Mouse (Mus musculus) layer of hippocampus, adult 11-12 months (tissue): Measurements from ENCODE around the gene Ccdc124.
"Not testable (repeated sequence)": the region's sequence is repeated elsewhere in the genome, so short reads cannot be mapped to it uniquely, and the experiment has no call there.

Experiments
- DNase-seq: peaks from one replicate; pipeline ENCODE4 v3.0.0; 2022; ENCODE audit warnings: low spot score

Ccdc124 gene

GRCm38 (mm10) chr8:70845108-70845507 lies 28.6 kb downstream of the Ccdc124 start:
- DNase-seq, result no peak

- peak; percentile 92 for DNase-seq
Observed at GRCm38 (mm10) chr8:70844523-70844922, 29.2 kb downstream of the Ccdc124 start.

GRCm38 (mm10) chr8:70843941-70844340 lies 29.8 kb downstream of the Ccdc124 start:
- no peak for DNase-seq

GRCm38 (mm10) chr8:70843214-70843773 lies 30.4 kb downstream of the Ccdc124 start:
- DNase-seq, result no peak

GRCm38 (mm10) chr8:70842484-70842883 lies 31.3 kb downstream of the Ccdc124 start:
- DNase-seq, result no peak

GRCm38 (mm10) chr8:70841147-70842072 lies 32.3 kb downstream of the Ccdc124 start:
- peak; percentile 93 for DNase-seq

- DNase-seq, result no peak
Observed at GRCm38 (mm10) chr8:70840590-70840989, 33.1 kb downstream of the Ccdc124 start.

- DNase-seq, result peak; percentile 100
Observed at GRCm38 (mm10) chr8:70839408-70840351, 34.1 kb downstream of the Ccdc124 start, which contains the start of gene Arrdc2. Gene Arrdc2, minus strand, starts transcription at chr8:70839720.

GRCm38 (mm10) chr8:70838654-70839407 lies 34.9 kb downstream of the Ccdc124 start:
- DNase-seq, result no peak

- no peak for DNase-seq
Observed at GRCm38 (mm10) chr8:70836666-70837065, 37.1 kb downstream of the Ccdc124 start.

- DNase-seq, result no peak
Observed at GRCm38 (mm10) chr8:70834071-70834470, 39.7 kb downstream of the Ccdc124 start.

GRCm38 (mm10) chr8:70833520-70833919 lies 40.2 kb downstream of the Ccdc124 start:
- peak; percentile 74 for DNase-seq

- DNase-seq, result peak; percentile 46
Observed at GRCm38 (mm10) chr8:70833018-70833482, 40.7 kb downstream of the Ccdc124 start.

GRCm38 (mm10) chr8:70832371-70832770 lies 41.4 kb downstream of the Ccdc124 start:
- no peak for DNase-seq

GRCm38 (mm10) chr8:70831517-70831916 lies 42.2 kb downstream of the Ccdc124 start:
- no peak for DNase-seq

GRCm38 (mm10) chr8:70827796-70828195 lies 45.9 kb downstream of the Ccdc124 start:
- no peak for DNase-seq

- no peak for DNase-seq
Observed at GRCm38 (mm10) chr8:70827010-70827409, 46.7 kb downstream of the Ccdc124 start.

GRCm38 (mm10) chr8:70825816-70826215 lies 47.9 kb downstream of the Ccdc124 start:
- no peak for DNase-seq

- no peak for DNase-seq
Observed at GRCm38 (mm10) chr8:70823802-70824201, 49.9 kb downstream of the Ccdc124 start.

GRCm38 (mm10) chr8:70822594-70822993 lies 51.1 kb downstream of the Ccdc124 start:
- not testable (repeated sequence) for DNase-seq

GRCm38 (mm10) chr8:70821992-70822391 lies 51.7 kb downstream of the Ccdc124 start:
- DNase-seq, result no peak
